Mouse (Mus musculus): ENCODE results near the gene Kctd12. TPM values are rescaled to one million over a fixed set of nuclear protein-coding genes. Genes with fewer than 3 reads are reported as not detected.

Gene Kctd12
- total RNA-seq, 1 experiment = 2.5 TPM

DNA sequence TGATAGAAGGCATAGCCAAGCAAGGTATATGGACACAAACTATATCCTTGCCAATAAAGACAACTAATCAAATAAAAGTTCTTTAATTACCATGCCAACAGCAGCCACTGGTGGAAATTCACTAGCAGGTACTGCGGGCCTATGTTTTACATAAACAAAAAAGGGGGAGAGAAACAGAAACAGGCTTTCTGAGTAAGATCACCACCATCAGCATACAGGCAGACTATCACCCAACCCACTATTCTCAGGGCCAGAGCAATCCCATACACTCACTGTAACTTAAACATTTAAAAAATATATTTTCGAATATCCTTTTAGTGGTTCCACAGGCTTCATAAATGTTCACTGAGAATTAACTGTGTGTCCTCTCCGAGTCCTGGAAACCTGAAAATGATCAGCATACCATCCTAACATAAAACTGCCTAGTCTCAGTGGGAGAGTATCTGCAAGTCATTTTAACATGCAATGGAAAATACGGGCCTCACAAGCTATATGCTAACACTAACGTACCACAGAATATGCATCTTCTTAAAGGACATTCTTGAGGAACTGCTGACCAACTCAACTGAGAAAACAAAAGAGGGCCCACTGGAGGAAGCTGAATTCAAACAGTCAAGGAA is 54.5 kb downstream of the Kctd12 start:
- H3K9me3 ChIP-seq (ENCODE audit: control insufficient read depth, insufficient read depth, low read depth, low read length) = no peaks in the 10 kb centered on the region
- DNase-seq (ENCODE audit: low read depth, low spot score) = no peak
- H3K4me3 ChIP-seq (ENCODE audit: insufficient read depth in 1 of 2, low read depth in 1 of 2, low read length in 2 of 2, poor library complexity in 1 of 2, severe bottlenecking in 1 of 2) = no peak overlapping the region
- H3K27ac ChIP-seq (ENCODE audit: insufficient read depth, low read depth, low read length, poor library complexity, severe bottlenecking) = no peak overlapping the region
- in situ Hi-C loops (cut with MboI; ENCODE audit: low sequenced_read_pairs in 2 of 2, unreplicated experiment in 2 of 2) = no loop called here
- no peaks in the 10 kb centered on the region for H3K36me3 ChIP-seq (ENCODE audit: control insufficient read depth, insufficient read depth, low read length, poor library complexity, severe bottlenecking)
- TF ChIP-seq MAFK (IDR thresholded peaks at IDR 0.05; ENCODE audit: insufficient read depth, low read depth, low read length) (no peak), ZC3H11A (IDR thresholded peaks at IDR 0.05; ENCODE audit: borderline replicate concordance, low read depth, low read length) (no peak), ZNF384 (IDR thresholded peaks at IDR 0.05; ENCODE audit: low read depth, low read length) (no peak), HCFC1 (IDR thresholded peaks at IDR 0.05; ENCODE audit: borderline replicate concordance, insufficient read depth, low read length) (no peak), CHD2 (IDR thresholded peaks at IDR 0.05; ENCODE audit: low read depth, low read length) (no peak)
- H3K9ac ChIP-seq (ENCODE audit: insufficient read depth, low read depth, low read length, poor library complexity, severe bottlenecking) = no peak overlapping the region
- no peaks in the 10 kb centered on the region for H3K4me1 ChIP-seq (ENCODE audit: control insufficient read depth in 2 of 2, insufficient read depth in 2 of 2, low read length in 2 of 2, poor library complexity in 1 of 2)

Other genes starting within 250 kb of the Kctd12 start
- not detected in 2 replicates for gene Acod1, start 64.3 kb upstream of the Kctd12 start, total RNA-seq (2012; rRNA removed)
- 12.0 and 26.0 TPM in 2 replicates for gene Cln5, start 87.6 kb upstream of the Kctd12 start, total RNA-seq (2012; rRNA removed)
- gene Fbxl3, start 116.9 kb upstream of the Kctd12 start, total RNA-seq (2012; rRNA removed) = 32.6 and 65.0 TPM in 2 replicates

Data from ES-E14 (cell line).